Comparison of ENCODE assay signal across 13 mouse cellular contexts in the genomic region with DNA sequence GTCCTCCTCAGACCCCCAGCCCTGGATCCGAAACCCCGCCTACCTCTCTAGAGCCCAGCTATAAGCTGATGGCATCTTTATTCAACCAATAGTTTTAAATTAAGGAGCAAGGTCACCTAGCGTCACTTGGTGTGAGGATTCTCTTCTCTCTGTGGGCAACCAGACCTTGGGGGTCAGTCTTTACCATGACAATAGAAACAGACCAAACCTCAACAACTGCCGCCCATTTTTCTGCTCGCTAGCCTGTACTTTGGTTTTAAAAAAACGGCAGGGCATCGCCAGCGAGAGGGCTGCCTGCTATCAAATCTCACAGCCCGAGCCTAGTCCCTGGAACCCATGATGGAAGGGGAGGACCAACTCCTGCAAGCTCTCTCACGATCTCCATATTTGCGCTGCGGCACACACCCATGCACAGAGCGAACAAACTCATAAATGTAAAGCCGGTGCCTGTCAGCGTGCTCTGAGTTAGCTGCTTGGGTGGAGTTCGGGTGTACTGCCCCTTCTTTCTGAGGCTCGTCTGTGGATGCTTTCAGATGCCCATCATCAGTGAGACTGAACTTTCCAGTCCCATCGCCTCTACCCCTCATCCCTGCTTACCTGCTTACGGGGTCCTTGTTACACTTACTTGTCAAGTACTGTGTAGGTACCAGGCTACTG. TPM values are rescaled to one million over a fixed set of nuclear protein-coding genes. Genes with fewer than 3 reads are reported as not detected.
DNase-seq lines count a peak whose midpoint lies in the region; ATAC-seq and TF ChIP-seq lines count a peak whose summit lies in the region.
"Had no signal": no experiment of that assay in that cellular context is flagged by ENCODE, and none has a peak within 500 bp of the region (broad histone marks: within the 10 kb centered on the region; RNA-seq: fewer than 3 reads in every experiment).

No protein-coding gene starts in this region.

- peaks cover 36% of the 10 kb centered on the region for H3K4me1 ChIP-seq in embryonic facial prominence, embryonic 10.5 days
- H3K4me1 ChIP-seq in forebrain, embryonic 14.5 days (ENCODE audit: control insufficient read depth, insufficient read depth, low read length), result peaks cover 22% of the 10 kb centered on the region
- peaks cover 20% of the 10 kb centered on the region; the same call in 1 of the 2 replicates for H3K4me1 ChIP-seq in midbrain, embryonic 14.5 days (ENCODE audit: control insufficient read depth, insufficient read depth, low read length)

- no peak for TF ChIP-seq CTCF in left cerebral cortex, adult 2 months (IDR thresholded peaks at IDR 0.05)

- no peak for ATAC-seq in forebrain, embryonic 14.5 days
- ATAC-seq in midbrain, embryonic 14.5 days (ENCODE audit: low FRiP score, low TSS enrichment), result no peak

- no peaks in the 10 kb centered on the region for H3K36me3 ChIP-seq in embryonic facial prominence, embryonic 10.5 days (replicated peaks)
- H3K36me3 ChIP-seq in forebrain, embryonic 14.5 days (ENCODE audit: control insufficient read depth, insufficient read depth, low read length), result no peaks in the 10 kb centered on the region
- no peaks in the 10 kb centered on the region; the same call in 1 of the 2 replicates for H3K36me3 ChIP-seq in midbrain, embryonic 14.5 days (ENCODE audit: control insufficient read depth, insufficient read depth, low read length)

- H3K27ac ChIP-seq in left cerebral cortex, adult 2 months, result peak overlapping the region; percentile 18; the same call in 1 of the 2 replicates
- no peak overlapping the region for H3K27ac ChIP-seq in embryonic facial prominence, embryonic 10.5 days (replicated peaks)
- no peak overlapping the region for H3K27ac ChIP-seq in forebrain, embryonic 14.5 days (ENCODE audit: low read depth, low read length)
- H3K27ac ChIP-seq in midbrain, embryonic 14.5 days (replicated peaks; ENCODE audit: low read depth, low read length), result no peak overlapping the region
- H3K27ac ChIP-seq: stomach, postnatal 0 days had no signal

- no peak for DNase-seq in left cerebral cortex, adult 2 months (ENCODE audit: extremely low spot score in 1 of 2, low spot score in 2 of 2)
- no peak for DNase-seq in left cerebral cortex, adult 11 months (ENCODE audit: low spot score)
- DNase-seq in embryonic facial prominence, embryonic 10.5 days (ENCODE audit: low spot score), result no peak
- no peak for DNase-seq in forebrain, embryonic 14.5 days (ENCODE audit: low spot score)
- DNase-seq in midbrain, embryonic 14.5 days, result no peak
- no peak for DNase-seq in embryo, embryonic 11 days
- DNase-seq in embryo, embryonic 10 days (ENCODE audit: low spot score), result no peak
- DNase-seq: cerebellum, adult 11 months; heart, postnatal 14 days; kidney, adult 11 months; lung, postnatal 36 days; thymus, postnatal 36 days had no signal

- no peak overlapping the region for H3K4me3 ChIP-seq in left cerebral cortex, adult 2 months
- peak overlapping the region; percentile 39 for H3K4me3 ChIP-seq in embryonic facial prominence, embryonic 10.5 days
- no peak overlapping the region for H3K4me3 ChIP-seq in forebrain, embryonic 14.5 days (ENCODE audit: low read depth, low read length)
- H3K4me3 ChIP-seq in midbrain, embryonic 14.5 days (replicated peaks; ENCODE audit: low read depth, low read length), result no peak overlapping the region

- H3K4me2 ChIP-seq in forebrain, embryonic 14.5 days (ENCODE audit: low read length), result no peak overlapping the region
- peak overlapping the region; percentile 38 for H3K4me2 ChIP-seq in midbrain, embryonic 14.5 days (ENCODE audit: low read length)

- 12% methylated on average over 19 of the region's 19 CpGs for WGBS in embryonic facial prominence, embryonic 10.5 days
- 13% methylated on average over 19 of the region's 19 CpGs for WGBS in forebrain, embryonic 14.5 days
- 11% methylated on average over 19 of the region's 19 CpGs for WGBS in midbrain, embryonic 14.5 days

- H3K9ac ChIP-seq in forebrain, embryonic 14.5 days (ENCODE audit: low read length), result peak overlapping the region; percentile 4; the same call in 1 of the 2 replicates
- H3K9ac ChIP-seq in midbrain, embryonic 14.5 days (replicated peaks; ENCODE audit: low read length), result no peak overlapping the region; the same call in 1 of the 2 replicates

- H3K27me3 ChIP-seq in embryonic facial prominence, embryonic 10.5 days (replicated peaks; ENCODE audit: low read depth, poor library complexity, severe bottlenecking), result peaks cover 71% of the 10 kb centered on the region
- peaks cover 9% of the 10 kb centered on the region for H3K27me3 ChIP-seq in forebrain, embryonic 14.5 days (replicated peaks; ENCODE audit: control insufficient read depth, insufficient read depth, low read length)
- no peaks in the 10 kb centered on the region for H3K27me3 ChIP-seq in midbrain, embryonic 14.5 days (ENCODE audit: control insufficient read depth, insufficient read depth, low read length)

- intact Hi-C loops in left cerebral cortex, adult 2 months (cut with DNase I), result no loop called here

- no peaks in the 10 kb centered on the region for H3K9me3 ChIP-seq in embryonic facial prominence, embryonic 10.5 days
- H3K9me3 ChIP-seq in forebrain, embryonic 14.5 days (replicated peaks; ENCODE audit: control insufficient read depth, low read length), result no peaks in the 10 kb centered on the region
- no peaks in the 10 kb centered on the region for H3K9me3 ChIP-seq in midbrain, embryonic 14.5 days (ENCODE audit: control insufficient read depth, low read length)

RNA-seq across cellular contexts. Expression of gene Smim12, which starts 19.0 kb away (rescaled TPM):
- 10 to 100 TPM; 52.1 to 54.0 TPM for total RNA-seq in left cerebral cortex, adult 2 months (2021)
- polyA plus RNA-seq in embryonic facial prominence, embryonic 10.5 days (2016; fragmentation: Nextera tagmentation; extraction: Ambion mirVana), result 73.7 and 80.0 TPM in 2 replicates
- polyA plus RNA-seq in forebrain, embryonic 14.5 days (2014; fragmentation: Nextera tagmentation; extraction: Ambion mirVana), result 53.2 and 61.1 TPM in 2 replicates
- polyA plus RNA-seq in midbrain, embryonic 14.5 days (2014; fragmentation: Nextera tagmentation; extraction: Ambion mirVana), result 43.0 and 52.2 TPM in 2 replicates

RNA-seq across cellular contexts. Expression of gene Dlgap3, which starts 55.6 kb away (rescaled TPM):
- total RNA-seq in left cerebral cortex, adult 2 months (2021), result 100 to 1,000 TPM; 372 to 403 TPM
- 0.83 and 0.98 TPM in 2 replicates for polyA plus RNA-seq in embryonic facial prominence, embryonic 10.5 days (2016; fragmentation: Nextera tagmentation; extraction: Ambion mirVana)
- polyA plus RNA-seq in forebrain, embryonic 14.5 days (2014; fragmentation: Nextera tagmentation; extraction: Ambion mirVana), result 8.4 and 10.8 TPM in 2 replicates
- 22.3 and 25.5 TPM in 2 replicates for polyA plus RNA-seq in midbrain, embryonic 14.5 days (2014; fragmentation: Nextera tagmentation; extraction: Ambion mirVana)
